Mouse (Mus musculus): ENCODE results near the gene 2900026A02Rik.

2900026A02Rik gene

DNA sequence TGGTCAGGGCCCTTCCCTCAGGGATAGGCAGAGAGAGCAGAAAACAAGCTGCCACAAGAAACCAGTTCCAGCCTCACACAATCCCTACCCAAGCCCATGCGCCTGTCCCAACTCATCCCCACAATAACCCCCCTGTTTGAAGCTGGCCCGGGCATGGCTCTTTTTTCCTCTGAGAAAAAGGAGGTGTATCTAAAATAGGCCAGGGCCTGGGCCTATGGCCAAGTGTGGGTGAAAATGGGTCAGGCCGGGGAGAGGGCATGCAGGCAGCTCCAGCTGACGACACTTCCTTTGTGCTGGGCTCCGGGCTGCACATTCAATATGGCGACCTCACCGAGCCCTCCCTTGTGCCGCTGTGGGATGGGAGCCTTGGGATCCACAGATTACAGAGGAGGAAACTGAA is 177.5 kb downstream of the 2900026A02Rik start:
- DNase-seq (ENCODE audit: low spot score in 2 of 2): peak in 1 of 2 experiments; percentile 55

DNA sequence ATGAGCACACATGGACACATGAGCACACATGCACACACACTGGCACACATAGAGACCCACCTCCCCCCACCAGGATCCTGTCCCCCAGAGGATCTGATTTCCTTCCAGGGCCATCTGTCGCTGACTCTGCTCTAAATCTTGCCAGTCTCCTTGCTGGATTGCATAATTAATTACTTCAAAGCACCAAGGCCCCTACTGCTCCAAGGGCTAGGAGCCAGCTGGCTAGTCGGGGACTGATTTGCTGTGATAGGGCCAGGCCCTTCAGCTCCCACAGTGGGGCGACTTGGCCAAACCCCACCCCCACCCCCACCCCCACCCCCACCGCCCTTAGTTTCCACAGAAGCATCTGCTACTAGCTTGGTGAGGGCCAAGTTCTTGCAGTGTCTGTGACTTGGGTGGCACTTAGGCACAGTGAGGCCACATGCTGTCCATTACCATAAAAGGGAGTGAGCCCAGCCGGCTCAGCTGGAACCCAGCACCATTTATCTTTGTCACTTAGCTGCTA is 179.4 kb downstream of the 2900026A02Rik start:
- peak in 1 of 2 experiments; percentile 71 for DNase-seq (ENCODE audit: low spot score in 2 of 2)

DNA sequence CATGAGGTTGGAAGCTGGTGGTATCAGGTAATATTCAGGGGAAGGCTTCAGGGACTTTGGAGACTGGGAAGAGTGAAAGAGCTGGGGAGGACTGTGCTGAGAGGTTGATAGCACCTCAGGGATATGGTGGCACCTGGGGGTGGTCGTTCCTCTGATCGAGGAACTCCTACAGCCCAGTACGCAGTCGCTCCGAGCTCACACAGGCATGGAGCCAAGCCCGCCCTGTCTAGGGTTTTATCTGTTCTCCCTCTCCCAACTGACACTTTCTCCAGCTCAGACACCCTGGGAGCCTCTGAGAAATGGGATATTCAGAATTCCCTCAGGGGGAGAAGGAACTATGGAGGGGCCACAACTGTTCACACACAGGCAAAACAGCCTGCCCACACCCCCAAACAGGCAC is 180.3 kb downstream of the 2900026A02Rik start:
- no peak for DNase-seq (ENCODE audit: low spot score in 2 of 2)

DNA sequence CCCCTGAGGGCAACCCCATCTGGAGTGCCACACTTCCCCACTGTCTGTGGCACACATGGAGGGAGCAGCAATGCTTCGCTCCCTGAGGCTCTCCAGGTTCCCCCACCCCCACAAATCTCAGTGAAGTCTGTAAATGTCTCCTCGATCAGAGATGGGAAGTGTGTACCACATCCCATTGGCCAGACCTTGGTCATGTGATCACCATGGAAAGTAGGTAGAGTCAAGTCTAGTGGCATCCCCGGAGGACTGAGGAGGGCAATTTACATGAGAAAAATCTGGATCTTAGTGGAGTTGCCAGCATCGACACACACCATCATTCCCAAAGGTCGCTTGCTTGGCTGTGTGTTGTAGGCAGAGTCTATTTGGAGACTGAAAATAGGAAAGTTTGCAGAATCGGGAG is 182.4 kb downstream of the 2900026A02Rik start:
- no peak for DNase-seq (ENCODE audit: low spot score in 2 of 2)

Measured in frontal cortex, postnatal 36 days (tissue).